ENCODE assay signal across 1 mouse cellular context in the genomic region with DNA sequence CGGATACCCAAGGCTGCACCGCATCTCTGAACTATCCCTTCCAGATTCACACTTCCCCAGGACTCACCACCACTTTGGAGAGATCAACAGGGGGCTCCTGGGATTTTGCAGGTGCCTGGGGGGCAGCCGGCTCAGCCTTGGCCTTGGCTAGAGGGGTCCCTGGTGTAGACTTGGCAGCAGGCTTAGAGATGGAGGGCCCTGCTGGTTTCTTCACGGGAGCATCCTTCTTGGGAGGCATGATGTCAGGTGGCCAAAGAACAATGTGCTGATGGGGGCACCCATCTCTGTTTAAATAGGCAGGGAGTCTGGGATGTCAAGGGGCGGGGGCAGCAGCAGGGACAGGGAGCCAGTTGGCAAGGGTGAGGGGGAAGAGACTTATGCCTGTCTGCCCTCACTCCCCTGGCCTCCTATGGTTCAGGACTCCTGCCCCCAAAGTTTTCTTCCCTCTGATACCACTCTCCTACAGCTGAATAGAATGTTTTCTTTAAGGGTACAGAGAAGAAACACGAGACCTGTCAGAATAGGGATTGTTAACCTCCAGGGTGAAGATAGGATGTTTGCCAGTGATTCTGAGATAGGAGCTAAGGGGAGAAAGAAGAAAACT.
TF ChIP-seq lines count a peak whose summit lies in the region.

No protein-coding gene starts in this region.

TF ChIP-seq in MEL, 35 proteins besides CTCF, POLR2A, EP300 and RAD21:
- TF ChIP-seq MXI1 (IDR thresholded peaks at IDR 0.05; ENCODE audit: low read depth, low read length) (peak; percentile 22; the same call in 1 of the 2 replicates), GATA1 (IDR thresholded peaks at IDR 0.05; ENCODE audit: low read depth, low read length) (0 out of 2 replicates have a peak, but pooled peaks have one; percentile 24), MYB (IDR thresholded peaks at IDR 0.05; ENCODE audit: low read depth, low read length) (no peak), MAFK (IDR thresholded peaks at IDR 0.05; ENCODE audit: borderline replicate concordance, low read depth, low read length) (no peak), NELFE (IDR thresholded peaks at IDR 0.05; ENCODE audit: low read depth, low read length) (no peak), MYC (IDR thresholded peaks at IDR 0.05; ENCODE audit: low read depth, low read length) (no peak), RCOR1 (IDR thresholded peaks at IDR 0.05; ENCODE audit: low read depth, low read length) (no peak), NRF1 (IDR thresholded peaks at IDR 0.05; ENCODE audit: insufficient read depth, low read depth, low read length, poor library complexity, severe bottlenecking) (no peak), BHLHE40 (IDR thresholded peaks at IDR 0.05; ENCODE audit: borderline replicate concordance, low read depth, low read length) (no peak), SIN3A (IDR thresholded peaks at IDR 0.05; ENCODE audit: low read length) (0 out of 2 replicates have a peak, but pooled peaks have one; percentile 13), POLR2AphosphoS2 (IDR thresholded peaks at IDR 0.05; ENCODE audit: low read length) (no peak), TAL1 (IDR thresholded peaks at IDR 0.05; ENCODE audit: low read length) (no peak)
